Mouse (Mus musculus) midbrain, embryonic 11.5 days (tissue): Measurements from ENCODE around the gene Limch1. TPM values are rescaled to one million over a fixed set of nuclear protein-coding genes. Genes with fewer than 3 reads are reported as not detected.

ENCODE experiments used
- ATAC-seq: fragments of 200-750 bp; cut with Nextera tagmentation; 2 replicates; pipeline ENCODE4 v1.8.0; 2017; ENCODE audit warnings: moderate TSS enrichment, moderate library complexity; ENCODE audit not compliant: low FRiP score
- DNase-seq: peaks from one replicate; pipeline ENCODE4 v3.0.0; 2015; ENCODE audit warnings: low spot score; ENCODE audit errors: missing footprints
- H3K27ac ChIP-seq: fragments of 300-500 bp; sonication (generic); 2 replicates; pipeline ENCODE4 v1.5.1; 2014; ENCODE audit warnings: low read depth, low read length
- H3K27me3 ChIP-seq: fragments of 300-500 bp; sonication (generic); 2 replicates; pipeline ENCODE4 v1.6.1; 2014; ENCODE audit warnings: mild to moderate bottlenecking, low read length, moderate library complexity, mixed read lengths; ENCODE audit not compliant: control insufficient read depth, insufficient read depth
- H3K36me3 ChIP-seq: fragments of 300-500 bp; sonication (generic); 2 replicates; pipeline ENCODE4 v1.6.1; 2014; ENCODE audit warnings: mild to moderate bottlenecking, low read length, moderate library complexity, mixed read lengths; ENCODE audit not compliant: control insufficient read depth, insufficient read depth
- H3K4me1 ChIP-seq: fragments of 300-500 bp; sonication (generic); 2 replicates; pipeline ENCODE4 v1.6.1; 2014; ENCODE audit warnings: low read length; ENCODE audit not compliant: control insufficient read depth, insufficient read depth
- H3K4me2 ChIP-seq: fragments of 300-500 bp; sonication (generic); 2 replicates; pipeline ENCODE4 v1.6.1; 2014; ENCODE audit warnings: mild to moderate bottlenecking, moderate library complexity
- H3K4me3 ChIP-seq: fragments of 300-500 bp; sonication (generic); 2 replicates; pipeline ENCODE4 v1.5.1; 2014; ENCODE audit warnings: low read depth, low read length
- H3K9ac ChIP-seq: fragments of 300-500 bp; sonication (generic); 2 replicates; pipeline ENCODE4 v1.6.1; 2014; ENCODE audit warnings: low read length
- H3K9me3 ChIP-seq: fragments of 300-500 bp; sonication (generic); 2 replicates; pipeline ENCODE4 v1.6.1; 2016; ENCODE audit warnings: low read length; ENCODE audit not compliant: control insufficient read depth
- WGBS: fragments of 180-500 bp; shearing (Covaris S2); extraction: QIAGEN DNeasy Blood & Tissue Kit; methylation state at CpG from one replicate; pipeline ENCODE4 v1.1.7; 2014; 5-methylcytosine and 5-hydroxymethylcytosine counted together
- polyA plus RNA-seq: library from polyadenylated mRNA; unstranded; fragments of >200 nt; fragmentation: Nextera tagmentation; extraction: Ambion mirVana; gene quantifications from 2 replicates; pipeline ENCODE4 v1.2.1, GENCODE M21; 2014

Limch1 gene
- polyA plus RNA-seq, 1 experiment from 2014 or later = 50.5 TPM

GRCm38 (mm10) chr5:66965442-66965841, 219.8 kb downstream of the Limch1 start:
- WGBS = 68% methylated on average over 6 of the region's 6 CpGs

GRCm38 (mm10) chr5:66967147-66967546, 221.5 kb downstream of the Limch1 start:
- H3K4me3 ChIP-seq = no peak overlapping the region
- no peaks in the 10 kb centered on the region for H3K36me3 ChIP-seq
- peak overlapping the region; percentile 68; the same call in 1 of the 2 replicates for H3K27ac ChIP-seq
- no peak overlapping the region for H3K9ac ChIP-seq
- peaks cover 21% of the 10 kb centered on the region for H3K4me1 ChIP-seq
- no peaks in the 10 kb centered on the region for H3K9me3 ChIP-seq
- DNase-seq (no peak), ATAC-seq (no peak)
- no peaks in the 10 kb centered on the region for H3K27me3 ChIP-seq
- 55% methylated on average over 2 of the region's 2 CpGs for WGBS
- H3K4me2 ChIP-seq = no peak overlapping the region

More at GRCm38 (mm10) chr5:66965442-66965841, 219.8 kb downstream of the Limch1 start:
- Histone ChIP-seq H3K27me3 (no peaks in the 10 kb centered on the region), H3K36me3 (no peaks in the 10 kb centered on the region), H3K9me3 (no peaks in the 10 kb centered on the region), H3K4me2 (no peak overlapping the region), H3K4me3 (no peak overlapping the region), H3K4me1 (peaks cover 21% of the 10 kb centered on the region), H3K27ac (no peak overlapping the region), H3K9ac (no peak overlapping the region)
- no peak for DNase-seq
- ATAC-seq = no peak

GRCm38 (mm10) chr5:66967646-66968045, 222.0 kb downstream of the Limch1 start:
- H3K4me2 ChIP-seq = peak overlapping the region; percentile 39
- ATAC-seq = peak; percentile 35
- peaks cover 21% of the 10 kb centered on the region for H3K4me1 ChIP-seq
- H3K27ac ChIP-seq = peak overlapping the region; percentile 68
- H3K4me3 ChIP-seq = peak overlapping the region; percentile 7; the same call in 1 of the 2 replicates
- peak overlapping the region; percentile 34; the same call in 1 of the 2 replicates for H3K9ac ChIP-seq
- no peaks in the 10 kb centered on the region for H3K27me3 ChIP-seq
- 51% methylated on average over 4 of the region's 4 CpGs for WGBS
- H3K36me3 ChIP-seq = no peaks in the 10 kb centered on the region
- DNase-seq = no peak
- H3K9me3 ChIP-seq = no peaks in the 10 kb centered on the region

DNA sequence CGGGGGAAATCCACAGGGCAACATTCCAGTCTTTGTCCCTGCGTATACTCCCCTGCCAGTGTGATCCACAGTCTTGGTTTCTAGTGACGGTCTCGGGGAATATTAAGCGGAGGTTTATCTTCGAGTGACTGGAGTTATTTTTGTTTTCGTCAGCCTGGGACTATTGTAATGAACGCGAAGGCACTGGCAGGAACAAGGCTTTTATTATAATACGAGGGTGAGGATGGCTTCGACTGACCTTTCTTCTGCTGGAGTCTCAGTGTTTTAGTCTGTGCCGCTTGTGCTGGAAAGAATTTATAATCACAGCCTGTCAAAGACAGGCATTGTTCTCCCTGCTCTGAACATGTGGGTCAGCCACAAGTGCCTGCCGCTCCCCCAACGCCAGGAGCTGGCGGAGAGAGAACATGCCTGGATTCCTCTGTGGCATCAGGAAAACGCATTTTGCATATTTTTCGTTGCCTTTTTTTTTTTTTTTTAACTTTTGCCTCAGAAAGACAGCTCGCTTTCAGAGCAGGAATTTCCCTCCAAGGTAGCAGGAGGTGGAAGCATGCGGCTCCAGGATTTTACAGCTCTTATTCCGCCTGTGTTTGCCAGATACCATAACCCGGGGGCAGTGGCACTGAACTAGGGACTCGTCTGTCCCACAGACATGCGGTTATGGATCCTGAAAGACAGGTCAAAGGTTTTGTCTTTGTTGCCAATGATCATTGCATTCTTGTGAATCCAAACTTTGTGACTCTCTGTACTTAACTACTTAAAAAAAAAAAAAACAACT, 222.6 kb downstream of the Limch1 start:
- peak; percentile 91 for ATAC-seq
- H3K9ac ChIP-seq = peak overlapping the region; percentile 34; the same call in 1 of the 2 replicates

DNA sequence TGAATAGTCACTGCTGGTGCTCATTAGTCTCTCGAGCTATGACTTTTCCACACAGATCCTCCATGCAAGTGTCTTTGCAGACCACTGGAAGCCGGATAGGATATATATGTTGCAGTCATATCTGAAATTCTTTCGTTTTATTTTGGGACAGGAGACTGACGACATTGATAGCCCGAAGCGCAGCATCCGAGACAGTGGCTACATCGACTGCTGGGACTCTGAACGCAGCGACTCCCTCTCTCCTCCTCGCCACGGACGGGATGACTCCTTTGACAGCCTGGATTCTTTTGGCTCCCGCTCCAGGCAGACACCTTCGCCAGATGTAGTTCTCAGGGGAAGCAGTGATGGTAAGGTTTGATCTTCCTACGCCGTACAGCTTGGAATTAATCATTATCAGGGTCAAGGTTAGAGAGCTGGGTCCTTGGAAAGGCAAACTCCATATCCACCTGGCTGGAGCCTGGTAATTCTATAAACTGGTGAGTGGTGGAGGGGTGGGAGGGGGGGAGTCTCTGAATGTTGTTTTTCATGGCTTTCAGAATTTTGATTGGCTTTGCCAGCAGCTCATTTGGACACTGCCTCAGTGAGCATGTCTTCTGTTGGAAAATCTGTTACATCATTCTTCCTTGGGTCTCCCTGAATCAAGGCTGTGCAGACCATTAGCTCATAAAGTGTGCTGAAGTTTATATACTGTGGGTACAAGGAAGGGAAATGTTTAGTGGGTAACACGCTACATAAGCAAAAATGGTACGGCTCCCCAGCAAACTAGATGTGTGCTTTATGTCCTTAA, 223.5 kb downstream of the Limch1 start:
- no peak for ATAC-seq
- WGBS = 75% methylated on average over 19 of the region's 19 CpGs
- Histone ChIP-seq H3K4me2 (no peak overlapping the region), H3K9me3 (no peaks in the 10 kb centered on the region), H3K9ac (no peak overlapping the region; the same call in 1 of the 2 replicates), H3K4me3 (no peak overlapping the region), H3K27ac (0 out of 2 replicates have a peak overlapping the region, but pooled peaks have one; percentile 37), H3K27me3 (no peaks in the 10 kb centered on the region), H3K4me1 (peaks cover 19% of the 10 kb centered on the region), H3K36me3 (no peaks in the 10 kb centered on the region)
- peak; percentile 85 for DNase-seq

More for the DNA sequence above, 222.6 kb downstream of the Limch1 start:
- peak; percentile 95 for DNase-seq
- no peaks in the 10 kb centered on the region for H3K36me3 ChIP-seq
- peak overlapping the region; percentile 68 for H3K27ac ChIP-seq
- WGBS = 14% methylated on average over 23 of the region's 23 CpGs
- peak overlapping the region; percentile 7; the same call in 1 of the 2 replicates for H3K4me3 ChIP-seq
- H3K4me1 ChIP-seq = peaks cover 21% of the 10 kb centered on the region
- H3K27me3 ChIP-seq = no peaks in the 10 kb centered on the region
- peak overlapping the region; percentile 39 for H3K4me2 ChIP-seq
- no peaks in the 10 kb centered on the region for H3K9me3 ChIP-seq

- Histone ChIP-seq H3K27me3 (no peaks in the 10 kb centered on the region), H3K9me3 (no peaks in the 10 kb centered on the region), H3K9ac (no peak overlapping the region), H3K4me1 (no peaks in the 10 kb centered on the region), H3K4me2 (no peak overlapping the region), H3K4me3 (no peak overlapping the region), H3K27ac (no peak overlapping the region), H3K36me3 (no peaks in the 10 kb centered on the region)
- DNase-seq (no peak), ATAC-seq (no peak)
- 93% methylated on average over 8 of the region's 8 CpGs for WGBS
Measured at GRCm38 (mm10) chr5:66975621-66976020, 230.0 kb downstream of the Limch1 start.

DNA sequence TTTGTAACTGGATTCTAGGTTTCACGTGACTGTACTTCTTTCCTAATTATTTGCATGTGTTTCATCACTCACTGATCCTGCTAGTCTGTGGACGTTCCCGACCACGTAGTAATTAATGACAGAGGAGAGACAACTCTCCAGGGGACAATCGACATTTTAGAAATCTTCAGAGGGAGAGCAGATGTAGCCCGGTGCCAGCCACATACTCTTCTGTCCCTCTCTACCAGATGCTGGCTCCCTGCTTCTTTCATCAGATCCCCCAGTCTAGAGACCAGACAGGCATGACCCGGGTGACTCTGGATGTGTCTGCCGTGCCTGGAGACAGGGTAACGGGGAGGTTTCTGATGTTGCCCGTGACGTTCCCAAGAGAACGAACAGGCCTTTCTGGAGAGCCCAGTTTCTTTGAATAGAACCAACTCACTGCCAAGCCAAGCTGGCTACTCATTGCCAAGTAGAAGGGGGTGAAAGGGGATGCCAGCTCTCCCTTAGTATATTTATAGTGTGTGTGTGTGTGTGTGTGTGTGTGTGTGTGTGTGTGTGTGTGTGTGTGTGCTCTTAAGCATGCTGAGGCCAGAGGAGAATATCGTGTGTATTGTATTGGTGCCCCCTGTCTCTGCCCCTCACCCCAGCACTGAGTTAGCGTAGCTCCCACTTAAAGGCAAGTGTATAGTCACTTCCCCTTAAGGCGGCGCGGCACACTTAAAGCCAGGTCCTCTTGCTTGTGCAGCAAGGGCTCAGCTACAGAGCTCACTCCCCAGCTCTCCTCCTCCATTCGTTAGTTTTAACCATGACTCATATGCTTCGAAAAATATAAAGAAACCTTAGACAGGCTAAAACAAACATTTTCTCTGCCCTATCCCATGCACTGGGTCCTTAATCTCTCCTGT, 233.9 kb downstream of the Limch1 start:
- H3K4me1 ChIP-seq = no peaks in the 10 kb centered on the region
- no peak overlapping the region for H3K27ac ChIP-seq
- no peaks in the 10 kb centered on the region for H3K9me3 ChIP-seq
- ATAC-seq = no peak
- no peak for DNase-seq
- WGBS = 75% methylated on average over 19 of the region's 19 CpGs
- H3K4me3 ChIP-seq = no peak overlapping the region
- no peaks in the 10 kb centered on the region for H3K36me3 ChIP-seq
- no peaks in the 10 kb centered on the region for H3K27me3 ChIP-seq
- H3K4me2 ChIP-seq = no peak overlapping the region
- H3K9ac ChIP-seq = no peak overlapping the region

DNA sequence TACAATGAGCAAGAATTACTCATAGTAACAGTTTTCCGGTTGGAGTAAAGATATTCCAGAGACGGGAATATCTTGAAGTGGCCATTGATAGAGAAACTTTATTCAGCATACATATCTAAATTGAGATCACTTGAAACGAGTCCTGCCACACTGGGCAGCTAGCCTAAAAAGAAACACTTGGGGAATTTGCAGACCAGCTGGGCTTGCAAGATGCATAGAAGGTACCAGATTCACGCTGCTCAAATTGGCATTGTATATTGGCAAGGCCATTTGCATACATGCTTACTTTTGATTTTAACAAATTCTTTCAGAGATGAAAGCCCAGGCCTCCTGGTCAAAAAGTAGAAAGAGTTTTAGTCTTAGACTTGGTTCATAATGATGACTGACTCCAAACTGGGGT, 235.2 kb downstream of the Limch1 start:
- 93% methylated on average over 4 of the region's 4 CpGs for WGBS
- Histone ChIP-seq H3K9me3 (no peaks in the 10 kb centered on the region), H3K36me3 (no peaks in the 10 kb centered on the region), H3K9ac (no peak overlapping the region), H3K4me3 (no peak overlapping the region), H3K4me2 (no peak overlapping the region), H3K27ac (no peak overlapping the region), H3K27me3 (no peaks in the 10 kb centered on the region), H3K4me1 (no peaks in the 10 kb centered on the region)
- no peak for ATAC-seq
- no peak for DNase-seq
